Comparison of ENCODE assay signal across 24 mouse cellular contexts in the genomic region with DNA sequence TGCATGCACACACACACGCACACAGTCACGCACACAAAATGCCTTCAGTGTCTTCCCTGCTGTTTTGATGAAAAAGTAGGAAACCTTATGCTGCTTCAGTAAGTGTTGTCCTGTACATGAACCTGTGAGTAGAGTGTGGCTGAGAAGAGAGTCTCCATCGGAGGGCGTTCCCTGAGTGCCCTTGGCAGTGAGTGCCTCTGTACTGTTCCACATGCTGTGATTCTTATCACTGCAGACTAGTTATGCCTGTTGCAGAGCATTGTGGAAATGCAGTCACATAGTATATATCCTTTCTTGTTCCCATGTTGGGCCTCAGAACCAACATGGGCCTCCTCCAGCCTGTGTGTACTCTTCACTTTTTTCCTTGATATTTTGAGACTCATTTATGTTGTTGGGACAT. TPM values are rescaled to one million over a fixed set of nuclear protein-coding genes. Genes with fewer than 3 reads are reported as not detected.
"Had no signal": no experiment of that assay in that cellular context is flagged by ENCODE, and none has a peak within 500 bp of the region (broad histone marks: within the 10 kb centered on the region; RNA-seq: fewer than 3 reads in every experiment).

No protein-coding gene starts in this region.

- H3K4me2 ChIP-seq: heart, embryonic 11.5 days; heart, embryonic 13.5 days; heart, embryonic 15.5 days; hindbrain, embryonic 13.5 days; hindbrain, embryonic 15.5 days; limb, embryonic 13.5 days; limb, embryonic 15.5 days; liver, embryonic 12.5 days had no signal

- H3K27ac ChIP-seq: gastrocnemius, adult 2 months; heart, embryonic 13.5 days; heart, embryonic 15.5 days; hindbrain, embryonic 13.5 days; hindbrain, embryonic 15.5 days; hindbrain, postnatal 0 days; kidney, postnatal 0 days; left cerebral cortex, adult 2 months; limb, embryonic 13.5 days; limb, embryonic 15.5 days; liver, embryonic 12.5 days had no signal

- H3K9ac ChIP-seq: heart, embryonic 13.5 days; heart, embryonic 15.5 days; hindbrain, embryonic 13.5 days; hindbrain, embryonic 15.5 days; limb, embryonic 13.5 days; limb, embryonic 15.5 days; liver, embryonic 12.5 days had no signal

- H3K4me3 ChIP-seq: gastrocnemius, adult 2 months; heart, embryonic 13.5 days; heart, embryonic 15.5 days; hindbrain, embryonic 13.5 days; hindbrain, embryonic 15.5 days; left cerebral cortex, adult 2 months; limb, embryonic 13.5 days; limb, embryonic 15.5 days; liver, embryonic 12.5 days had no signal

- H3K27me3 ChIP-seq: heart, embryonic 13.5 days; heart, embryonic 15.5 days; hindbrain, embryonic 15.5 days; limb, embryonic 13.5 days; limb, embryonic 15.5 days had no signal

- H3K36me3 ChIP-seq: heart, embryonic 13.5 days; heart, embryonic 15.5 days; hindbrain, embryonic 13.5 days; hindbrain, embryonic 15.5 days; limb, embryonic 13.5 days; limb, embryonic 15.5 days; liver, embryonic 12.5 days had no signal

- H3K9me3 ChIP-seq: heart, embryonic 13.5 days; heart, embryonic 15.5 days; hindbrain, embryonic 13.5 days; hindbrain, embryonic 15.5 days; limb, embryonic 13.5 days; limb, embryonic 15.5 days; liver, embryonic 12.5 days had no signal

- ATAC-seq: hindbrain, postnatal 0 days; liver, embryonic 12.5 days had no signal

- H3K4me1 ChIP-seq: heart, embryonic 15.5 days; hindbrain, embryonic 13.5 days; hindbrain, embryonic 15.5 days; limb, embryonic 13.5 days; limb, embryonic 15.5 days had no signal

- DNase-seq: gastrocnemius, adult 2 months; gastrocnemius, postnatal 10 days; gastrocnemius, postnatal 25 days; heart, adult 18-20 months; heart, postnatal 14 days; heart, postnatal 36 days; kidney, adult 18-20 months; kidney, adult 8-10 months; kidney, postnatal 14 days; kidney, postnatal 36 days; left cerebral cortex, postnatal 4 days had no signal

RNA-seq across cellular contexts. Expression of a gene that starts 37.0 kb away (rescaled TPM):
- total RNA-seq: gastrocnemius, postnatal 25 days; granulocyte monocyte progenitor cell, adult 5-6 weeks; heart, postnatal 36 days had no signal
- polyA plus RNA-seq: large intestine, adult 2 months had no signal
